Mouse (Mus musculus): ENCODE results near the gene Atp2a3. TPM values are rescaled to one million over a fixed set of nuclear protein-coding genes. Genes with fewer than 3 reads are reported as not detected.

Gene Atp2a3
- total RNA-seq, 2 experiments from 2014 or later: 14.9 to 16.4 TPM

DNA sequence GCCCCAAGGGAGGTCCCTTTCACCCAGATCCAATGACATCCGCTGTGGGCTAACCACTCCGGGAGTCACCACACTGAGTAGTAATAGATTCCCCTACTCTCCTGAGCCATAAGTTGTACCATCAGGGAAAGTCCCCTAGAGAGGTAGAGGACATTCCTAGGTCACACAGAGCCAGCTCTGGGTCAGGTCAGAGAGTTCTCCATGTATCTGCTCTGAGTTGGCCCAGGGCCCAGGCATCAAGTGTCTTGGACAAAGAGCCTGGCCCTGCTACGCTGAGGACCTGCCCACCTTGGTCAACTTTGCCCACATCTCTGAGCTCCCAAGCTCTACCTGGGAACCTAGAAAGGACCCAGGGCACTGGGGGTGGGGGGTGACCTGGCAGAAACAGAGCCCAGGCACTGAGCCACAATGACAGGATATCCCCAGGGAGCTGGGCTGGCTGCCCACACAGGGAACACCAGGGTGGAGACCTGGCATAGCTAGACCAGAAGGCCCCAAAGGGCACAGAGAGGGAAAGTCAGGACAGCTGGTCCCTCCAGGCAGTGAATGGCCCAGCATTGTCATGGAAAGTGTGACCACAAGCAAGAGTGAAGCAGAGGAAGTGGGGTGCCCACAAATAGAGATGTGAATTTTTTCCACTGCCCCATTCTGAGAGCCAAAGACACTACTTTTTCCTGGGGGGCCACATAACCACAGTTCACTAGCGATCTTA lies 7.4 kb upstream of the Atp2a3 start:
- ATAC-seq (replicated peaks; ENCODE audit: low FRiP score, low TSS enrichment, poor library complexity, severe bottlenecking): no peak

DNA sequence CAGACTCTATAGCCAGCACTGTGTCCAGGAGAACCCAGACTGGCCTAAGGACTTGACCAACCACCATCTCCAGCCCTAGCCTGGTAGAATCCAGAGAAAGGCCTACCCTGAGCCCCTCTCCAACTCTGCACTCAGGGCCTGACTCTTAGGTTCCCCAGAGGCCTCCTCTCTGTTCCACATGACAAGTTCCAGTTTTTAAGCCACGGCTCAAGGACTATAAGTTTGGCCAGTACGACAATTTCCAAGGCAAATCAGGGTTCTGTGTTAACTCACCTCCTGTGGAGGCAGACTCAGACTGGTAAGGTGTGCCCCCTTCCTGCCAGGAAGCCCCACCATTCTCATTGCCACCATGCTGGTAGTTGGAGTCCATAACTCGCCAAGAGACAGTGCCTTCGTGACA lies 6.8 kb upstream of the Atp2a3 start:
- ATAC-seq (replicated peaks; ENCODE audit: low FRiP score, low TSS enrichment, poor library complexity, severe bottlenecking): no peak

DNA sequence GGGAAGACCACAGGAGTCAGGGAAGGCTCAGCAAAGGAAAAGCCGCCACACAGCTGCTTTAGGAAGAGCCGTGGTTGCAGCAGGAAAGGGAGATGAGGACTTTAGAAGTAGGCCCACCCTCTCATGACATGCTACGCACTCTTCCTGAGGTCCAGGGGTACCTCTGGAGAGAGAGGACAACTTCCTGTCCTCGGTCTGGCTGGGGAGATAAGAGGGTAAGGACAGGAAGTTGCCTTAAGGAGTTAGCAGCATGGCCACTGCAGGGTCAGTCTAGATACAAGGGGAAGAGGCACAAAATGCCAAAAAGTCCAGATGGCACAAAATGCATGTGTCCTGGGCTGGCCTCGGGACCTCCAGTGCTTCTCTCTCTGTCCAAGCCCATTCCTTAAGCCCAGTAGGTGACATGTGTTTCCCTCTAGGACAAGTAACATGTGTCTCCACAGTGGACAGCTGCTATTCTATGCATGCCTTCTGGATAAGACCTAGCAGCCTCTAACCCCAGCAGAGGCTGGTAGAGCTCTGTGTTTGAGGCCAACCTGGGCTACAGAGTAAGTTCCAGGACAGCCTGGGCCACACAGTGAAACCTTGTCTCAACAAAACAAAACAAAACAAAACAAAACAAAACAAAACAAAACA lies 5.5 kb upstream of the Atp2a3 start:
- no peak for ATAC-seq (replicated peaks; ENCODE audit: low FRiP score, low TSS enrichment, poor library complexity, severe bottlenecking)

DNA sequence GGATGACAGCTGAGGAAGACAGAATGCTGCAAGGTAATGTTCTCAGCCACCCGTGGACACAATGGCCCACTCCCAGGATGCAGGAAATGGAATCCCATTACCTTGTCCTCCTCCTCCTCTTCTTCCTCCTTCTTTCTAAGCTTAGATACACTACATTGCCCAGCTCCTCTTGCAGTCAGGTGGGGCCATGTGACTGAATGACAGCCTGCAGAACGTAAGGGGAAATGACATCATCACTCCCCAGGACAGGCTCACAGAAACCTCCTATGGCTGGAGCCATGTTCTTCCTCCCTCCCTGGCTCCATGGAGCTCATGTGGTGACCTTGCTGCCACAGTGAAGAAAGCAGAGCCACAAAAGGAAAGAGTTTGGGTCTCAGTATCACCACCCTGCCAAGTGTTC lies 3.7 kb upstream of the Atp2a3 start:
- no peak for ATAC-seq (replicated peaks; ENCODE audit: low FRiP score, low TSS enrichment, poor library complexity, severe bottlenecking)

DNA sequence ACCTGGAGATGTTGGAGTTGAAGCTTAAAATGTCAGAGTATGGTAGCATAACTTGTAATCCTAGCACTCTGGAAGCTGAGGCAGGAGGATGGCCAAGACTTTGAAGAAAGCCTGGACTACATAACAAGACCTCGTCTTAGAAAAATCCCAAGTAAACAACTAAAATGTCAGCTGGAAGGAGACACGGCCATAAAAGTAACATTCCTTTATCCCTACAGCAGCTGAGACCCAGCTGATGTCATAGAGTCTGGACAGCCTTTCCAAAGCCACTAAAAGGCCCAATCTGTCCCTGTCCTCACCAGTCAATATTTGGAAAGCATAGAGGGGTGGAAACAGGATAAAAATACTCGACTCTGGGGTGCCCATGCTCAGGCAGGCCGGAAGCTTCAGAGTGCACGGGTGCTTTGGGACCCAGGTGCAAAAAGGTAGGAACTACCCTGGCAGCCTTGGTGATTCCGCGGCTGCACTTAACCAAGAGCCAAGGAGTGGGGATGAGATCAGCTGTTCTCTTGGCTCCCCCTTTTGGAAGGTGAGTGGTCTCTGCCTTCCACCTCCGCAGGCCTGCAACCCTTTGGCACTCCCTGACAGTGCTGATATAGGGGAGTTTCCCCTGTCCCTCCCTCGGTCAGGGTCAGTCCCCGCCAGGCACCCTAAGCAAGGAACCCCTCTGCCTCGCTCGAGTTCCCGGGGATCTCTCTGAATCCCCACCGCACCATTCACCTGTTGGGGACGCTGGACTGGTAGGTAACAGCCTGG lies 867 bp upstream of the Atp2a3 start:
- no peak for ATAC-seq (replicated peaks; ENCODE audit: low FRiP score, low TSS enrichment, poor library complexity, severe bottlenecking)

DNA sequence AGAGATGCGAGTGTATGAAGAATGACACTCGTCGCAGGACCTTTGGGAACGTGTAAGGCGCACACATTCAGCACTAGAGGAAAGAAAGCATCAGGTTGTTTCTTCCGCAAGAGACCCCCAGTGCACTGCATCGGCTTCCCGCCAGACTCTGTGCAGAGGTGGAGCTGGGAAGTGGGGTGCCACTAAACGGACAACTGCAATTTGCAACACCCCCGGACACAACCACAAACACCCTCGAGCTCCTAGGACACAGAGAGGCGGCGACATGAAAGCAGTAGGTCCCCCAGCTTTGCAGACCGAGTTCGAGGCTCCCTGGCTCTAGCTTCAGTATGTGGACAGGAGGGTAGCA lies 272 bp upstream of the Atp2a3 start:
- no peak for ATAC-seq (replicated peaks; ENCODE audit: low FRiP score, low TSS enrichment, poor library complexity, severe bottlenecking)

DNA sequence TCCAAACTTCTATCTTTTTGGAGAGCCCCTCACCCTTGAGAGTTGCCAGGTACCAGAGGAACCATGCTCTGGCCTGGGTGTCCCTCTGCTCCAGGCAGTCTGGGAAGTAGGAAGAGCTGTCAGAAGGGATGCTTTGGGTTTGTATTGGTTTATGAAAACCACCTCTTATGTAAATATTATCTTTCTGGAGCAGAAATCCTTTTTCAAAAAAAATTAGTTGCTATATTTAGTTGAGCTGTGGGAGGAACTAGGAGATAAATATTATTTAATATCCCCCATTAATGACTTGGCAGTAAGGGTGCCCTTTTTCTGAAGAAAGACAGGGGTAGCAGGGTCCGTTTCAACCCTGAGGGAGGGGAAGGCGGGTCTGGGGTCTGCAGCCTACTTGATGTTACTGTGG lies 1.4 kb downstream of the Atp2a3 start:
- no peak for ATAC-seq (replicated peaks; ENCODE audit: low FRiP score, low TSS enrichment, poor library complexity, severe bottlenecking)

DNA sequence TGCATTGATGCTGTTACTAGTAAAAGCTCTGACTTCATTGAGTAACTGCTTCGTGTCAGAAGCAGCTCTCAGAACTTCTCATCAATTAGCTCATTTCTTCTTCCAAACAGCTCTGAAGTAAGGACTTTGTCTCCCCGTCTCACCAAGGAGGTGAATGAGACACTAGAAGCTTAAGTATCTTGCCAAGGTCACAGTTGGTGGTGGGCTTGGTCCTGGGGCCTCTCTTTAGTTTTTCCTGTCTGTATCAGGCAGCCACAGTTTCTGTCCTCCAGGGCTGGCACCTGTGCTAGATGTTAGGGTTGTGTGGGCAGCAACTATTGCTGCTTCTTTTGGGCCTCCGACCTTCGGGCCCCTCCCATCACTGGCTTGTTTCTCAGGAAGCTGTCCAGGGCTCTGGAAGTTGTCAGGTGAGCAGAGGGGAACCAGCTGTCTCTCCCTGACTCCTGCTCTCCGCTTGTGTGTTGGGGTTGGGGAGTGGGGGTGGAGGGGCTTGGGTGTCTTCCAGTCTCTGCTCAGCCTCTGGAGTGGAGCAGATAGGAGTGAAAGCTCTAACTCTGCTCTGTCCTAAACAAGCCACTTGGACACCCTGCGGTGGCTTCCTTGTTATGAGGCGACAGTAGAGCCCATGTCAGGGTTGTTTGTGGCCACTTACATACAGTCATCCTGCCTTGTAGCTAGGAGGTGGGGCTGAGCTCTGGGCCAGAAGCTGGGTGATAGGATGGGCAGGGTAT lies 2.3 kb downstream of the Atp2a3 start:
- no peak for ATAC-seq (replicated peaks; ENCODE audit: low FRiP score, low TSS enrichment, poor library complexity, severe bottlenecking)

DNA sequence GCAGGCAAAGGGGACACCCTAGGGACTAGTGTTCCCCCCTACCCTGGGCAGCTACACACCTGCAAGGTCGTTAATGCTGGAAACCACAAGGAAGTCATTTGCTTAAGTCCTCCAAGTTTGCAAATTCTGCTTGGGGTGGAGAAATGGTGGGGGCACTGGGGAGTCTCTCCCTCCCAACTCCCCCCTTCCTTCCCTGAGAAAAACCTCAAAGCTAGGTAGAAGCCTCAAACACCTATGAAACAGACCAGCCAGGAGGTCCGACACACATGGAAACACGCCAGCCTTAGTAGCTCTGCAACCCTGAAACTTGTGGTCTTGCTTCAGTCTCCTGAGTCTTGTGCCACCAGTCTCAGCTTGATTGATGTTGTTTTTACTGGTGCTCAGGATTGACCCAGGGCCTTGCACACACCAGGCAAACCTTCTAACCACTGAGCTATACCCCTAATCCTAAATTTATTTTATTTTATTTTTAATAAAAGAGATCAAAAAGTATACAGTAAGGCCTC lies 2.9 kb downstream of the Atp2a3 start:
- ATAC-seq (replicated peaks; ENCODE audit: low FRiP score, low TSS enrichment, poor library complexity, severe bottlenecking): no peak

DNA sequence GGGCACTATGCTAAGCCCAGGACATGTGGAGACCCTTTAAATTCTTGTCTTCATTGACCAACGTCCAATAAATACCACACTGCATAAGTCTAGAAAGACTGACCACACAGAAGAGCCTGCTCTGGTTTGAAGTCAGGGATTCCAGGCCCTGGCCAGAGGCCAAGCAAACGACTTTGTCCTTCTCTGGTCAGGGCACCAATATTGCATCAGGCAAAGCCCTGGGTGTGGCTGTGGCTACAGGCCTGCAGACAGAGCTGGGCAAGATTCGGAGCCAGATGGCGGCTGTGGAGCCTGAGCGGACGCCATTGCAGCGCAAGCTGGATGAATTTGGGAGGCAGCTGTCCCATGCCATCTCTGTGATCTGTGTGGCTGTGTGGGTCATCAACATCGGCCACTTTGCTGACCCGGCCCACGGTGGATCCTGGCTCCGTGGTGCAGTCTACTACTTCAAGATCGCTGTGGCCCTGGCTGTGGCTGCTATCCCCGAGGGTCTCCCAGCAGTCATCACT lies 14.1 kb downstream of the Atp2a3 start:
- ATAC-seq (replicated peaks; ENCODE audit: low FRiP score, low TSS enrichment, poor library complexity, severe bottlenecking): no peak

DNA sequence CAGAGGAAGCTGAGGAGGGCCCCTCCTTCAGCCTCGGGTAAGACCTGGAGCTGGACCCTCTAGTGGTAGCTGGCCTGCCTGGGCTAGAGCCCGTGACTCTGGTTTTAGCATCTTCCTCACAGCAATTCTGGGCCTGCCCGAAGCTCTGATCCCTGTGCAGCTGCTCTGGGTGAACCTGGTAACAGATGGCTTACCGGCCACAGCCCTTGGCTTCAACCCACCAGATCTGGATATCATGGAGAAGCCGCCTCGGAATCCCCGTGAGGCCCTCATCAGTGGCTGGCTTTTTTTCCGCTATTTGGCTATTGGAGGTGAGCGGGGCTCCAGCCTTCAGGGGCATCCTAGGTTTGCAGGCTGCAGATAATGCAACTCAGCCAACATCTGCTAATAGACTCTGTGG lies 21.5 kb downstream of the Atp2a3 start:
- ATAC-seq (replicated peaks; ENCODE audit: low FRiP score, low TSS enrichment, poor library complexity, severe bottlenecking): no peak

DNA sequence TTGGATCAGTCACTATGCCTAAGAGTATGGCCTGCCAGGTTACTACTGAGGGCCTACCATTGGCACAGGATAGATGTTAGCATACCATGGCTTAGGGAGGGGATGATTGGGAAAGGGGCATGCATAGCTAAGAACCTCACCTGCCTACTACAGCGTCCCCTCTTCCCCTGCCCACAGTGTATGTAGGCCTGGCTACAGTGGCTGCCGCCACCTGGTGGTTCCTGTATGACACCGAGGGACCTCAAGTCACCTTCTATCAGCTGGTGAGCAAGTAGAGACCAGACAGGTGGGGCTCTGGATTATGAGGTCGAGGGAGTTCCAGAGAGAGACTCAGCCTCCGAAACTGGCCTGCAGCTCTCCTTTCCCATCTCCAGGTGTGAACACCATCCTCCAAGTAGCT lies 22.3 kb downstream of the Atp2a3 start:
- ATAC-seq (replicated peaks; ENCODE audit: low FRiP score, low TSS enrichment, poor library complexity, severe bottlenecking): no peak

DNA sequence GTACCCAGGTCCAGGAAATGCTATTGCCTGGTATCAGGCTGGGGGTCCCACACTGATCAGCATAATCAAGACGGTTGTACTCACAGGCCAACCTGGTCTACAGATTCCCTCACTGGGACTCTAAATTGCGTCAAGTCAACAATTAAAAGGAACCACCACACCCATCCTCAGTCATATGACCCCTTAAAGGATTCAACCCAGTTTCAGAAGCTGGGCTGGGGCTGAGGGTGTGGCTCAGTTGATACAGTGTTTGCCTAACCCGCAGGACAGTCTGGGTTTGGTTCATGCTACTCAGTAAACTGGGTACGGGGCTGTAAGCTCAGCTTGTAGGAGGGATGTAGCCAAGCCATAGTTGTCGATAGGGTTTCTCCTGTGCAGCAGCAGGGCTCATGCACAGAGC lies 25.8 kb downstream of the Atp2a3 start:
- no peak for ATAC-seq (replicated peaks; ENCODE audit: low FRiP score, low TSS enrichment, poor library complexity, severe bottlenecking)

DNA sequence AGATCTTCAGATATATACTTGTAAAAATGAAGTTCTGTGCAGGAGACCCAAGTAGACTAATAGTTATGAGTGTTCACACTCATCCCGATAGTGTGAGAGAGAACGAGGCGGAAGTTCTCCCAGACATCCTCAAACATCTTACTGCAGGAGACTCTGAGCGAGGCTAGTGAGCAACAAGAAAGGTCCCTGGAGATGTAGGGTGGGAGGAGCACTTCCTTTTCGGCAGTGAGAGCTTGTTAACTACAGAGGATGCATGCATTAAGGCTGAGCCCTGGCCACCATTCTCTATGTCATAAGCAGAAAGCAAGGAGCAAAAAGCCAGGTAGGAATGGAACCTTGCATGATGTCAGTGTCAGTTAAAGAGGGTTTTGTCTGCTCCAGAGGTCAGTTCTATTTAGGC lies 26.3 kb downstream of the Atp2a3 start:
- no peak for ATAC-seq (replicated peaks; ENCODE audit: low FRiP score, low TSS enrichment, poor library complexity, severe bottlenecking)

DNA sequence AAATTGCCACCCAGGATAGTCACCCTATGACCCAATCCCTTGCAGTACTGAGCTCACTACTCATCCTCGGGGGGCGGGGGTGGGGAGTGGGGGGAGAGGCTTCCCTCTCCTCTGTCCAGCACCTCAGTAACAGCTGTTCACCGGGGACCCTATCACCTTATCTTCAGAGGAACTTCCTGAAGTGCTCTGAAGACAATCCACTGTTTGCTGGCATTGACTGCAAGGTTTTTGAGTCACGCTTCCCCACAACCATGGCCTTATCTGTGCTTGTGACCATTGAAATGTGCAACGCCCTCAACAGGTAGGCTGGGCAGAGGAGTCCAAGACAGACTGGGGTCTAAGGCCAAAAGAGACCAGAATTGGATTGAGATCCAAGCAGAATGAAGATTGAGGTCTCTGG lies 26.8 kb downstream of the Atp2a3 start:
- no peak for ATAC-seq (replicated peaks; ENCODE audit: low FRiP score, low TSS enrichment, poor library complexity, severe bottlenecking)

DNA sequence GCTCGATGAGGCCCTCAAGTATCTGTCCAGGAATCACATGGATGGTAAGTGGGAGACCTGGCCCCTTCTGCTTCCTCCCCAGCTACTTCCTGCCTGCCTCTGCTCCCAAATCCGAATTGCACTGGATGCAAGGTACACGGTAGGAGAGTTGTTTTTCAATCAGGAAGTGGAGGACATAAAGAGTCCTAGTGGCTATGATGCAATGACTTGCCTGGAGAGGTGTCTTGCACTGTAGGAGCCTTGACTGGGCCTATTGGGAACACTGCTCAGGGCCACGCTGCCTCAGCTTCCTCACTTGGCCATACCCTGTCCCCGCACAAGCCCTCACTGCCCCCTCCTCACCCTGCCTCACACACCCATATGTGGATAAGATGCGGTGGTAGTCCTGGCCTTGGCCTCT lies 28.1 kb downstream of the Atp2a3 start:
- ATAC-seq (replicated peaks; ENCODE audit: low FRiP score, low TSS enrichment, poor library complexity, severe bottlenecking): no peak

DNA sequence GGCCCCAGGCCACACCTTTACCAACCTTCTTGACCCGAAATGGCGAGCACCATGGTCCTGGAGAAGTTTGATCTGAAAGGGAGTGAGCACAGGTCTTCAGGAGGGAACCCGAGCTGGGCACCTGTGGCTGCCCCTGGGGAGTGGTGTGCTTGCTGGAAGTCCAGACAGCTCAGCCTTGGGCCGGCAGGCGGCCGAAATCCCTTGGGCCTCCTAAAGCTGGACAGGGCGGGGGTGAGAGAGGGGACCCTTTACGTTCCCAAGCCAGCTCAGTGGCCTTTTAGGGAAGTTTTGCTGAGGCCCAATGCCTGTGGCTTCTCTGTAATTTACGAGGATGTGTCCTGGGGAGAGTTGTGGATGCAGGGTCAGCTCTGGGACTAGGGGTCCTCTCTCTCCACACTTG lies 29.7 kb downstream of the Atp2a3 start:
- ATAC-seq (replicated peaks; ENCODE audit: low FRiP score, low TSS enrichment, poor library complexity, severe bottlenecking): no peak

DNA sequence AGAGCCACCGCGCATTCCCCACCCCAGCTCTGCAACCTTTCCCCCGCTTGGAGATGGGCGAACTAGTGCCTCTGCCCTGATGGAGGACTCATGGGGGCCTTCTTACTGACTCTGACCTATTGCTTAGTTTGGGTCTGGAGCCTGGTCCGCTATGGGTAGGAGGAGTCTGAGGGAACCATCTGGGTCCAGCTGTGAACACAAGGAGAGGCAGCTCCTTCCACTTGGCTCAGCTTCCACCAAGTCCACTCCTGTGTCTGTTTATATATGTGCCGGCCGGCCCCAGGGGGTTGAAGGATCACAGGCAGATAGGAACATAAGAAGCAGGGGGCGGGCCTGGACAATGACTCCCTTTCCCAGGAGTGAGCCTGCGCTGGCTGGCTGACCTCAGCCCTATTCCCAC lies 31.0 kb downstream of the Atp2a3 start:
- ATAC-seq (replicated peaks; ENCODE audit: low FRiP score, low TSS enrichment, poor library complexity, severe bottlenecking): no peak

DNA sequence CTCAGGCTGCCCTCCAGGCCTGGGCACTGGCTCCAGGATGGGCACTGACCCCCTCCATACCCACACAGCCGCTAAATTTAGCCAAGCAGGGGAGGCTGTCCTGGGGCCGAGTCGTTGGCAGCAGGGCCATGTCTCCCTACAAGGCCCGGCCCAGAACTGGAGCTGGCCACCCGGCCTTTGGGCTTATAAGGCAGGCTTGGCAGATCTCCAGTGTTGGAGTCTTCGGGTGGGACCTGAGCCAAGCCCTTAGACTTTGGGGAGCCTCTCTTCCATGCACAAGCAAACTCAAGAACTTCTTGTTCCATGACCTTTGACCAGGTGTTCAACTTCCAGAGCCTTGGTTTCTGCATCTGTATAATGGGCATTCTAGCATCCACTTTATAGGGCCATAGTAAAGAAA lies 35.4 kb downstream of the Atp2a3 start:
- no peak for ATAC-seq (replicated peaks; ENCODE audit: low FRiP score, low TSS enrichment, poor library complexity, severe bottlenecking)

DNA sequence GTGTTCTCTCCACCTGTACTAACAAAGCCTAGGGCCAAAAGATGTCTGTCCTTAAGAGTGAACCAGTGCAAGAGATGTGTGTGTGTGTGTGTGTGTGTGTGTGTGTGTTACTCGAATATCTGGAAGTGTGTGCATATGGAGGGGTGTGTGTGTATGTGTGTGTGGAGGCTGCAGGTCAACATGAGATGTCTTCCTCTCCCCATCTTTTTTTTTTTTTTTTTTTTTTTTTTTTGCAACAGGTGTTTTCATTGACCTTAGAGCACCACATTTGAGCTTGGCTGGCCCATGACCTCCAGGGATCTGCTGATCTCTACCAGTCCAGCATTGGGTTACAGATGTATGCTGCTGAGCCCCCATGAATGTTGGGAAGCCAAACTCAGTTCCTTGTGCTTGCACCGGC lies 35.8 kb downstream of the Atp2a3 start:
- ATAC-seq (replicated peaks; ENCODE audit: low FRiP score, low TSS enrichment, poor library complexity, severe bottlenecking): no peak
